Mouse (Mus musculus) small intestine, adult 2 months (tissue): ENCODE results near the gene Tgfbi. TPM values are rescaled to one million over a fixed set of nuclear protein-coding genes. Genes with fewer than 3 reads are reported as not detected.

Experiments used
- H3K27ac ChIP-seq: fragments of 200-500 bp; 2 replicates; pipeline ENCODE4 v1.5.1; 2012; ENCODE audit warnings: low read depth, low read length, control low read depth, inconsistent platforms; ENCODE audit not compliant: insufficient read depth
- H3K27me3 ChIP-seq: fragments of 200-500 bp; 2 replicates; pipeline ENCODE4 v1.6.1; 2012; ENCODE audit warnings: mild to moderate bottlenecking, moderate library complexity, low read length, inconsistent platforms; ENCODE audit not compliant: control insufficient read depth, insufficient read depth
- H3K36me3 ChIP-seq: fragments of 200-500 bp; 2 replicates; pipeline ENCODE4 v1.6.1; 2012; ENCODE audit warnings: mild to moderate bottlenecking, low read length, control low read depth, inconsistent platforms; ENCODE audit not compliant: control insufficient read depth, insufficient read depth
- H3K4me1 ChIP-seq: fragments of 200-500 bp; 2 replicates; pipeline ENCODE4 v1.6.1; 2012; ENCODE audit warnings: low read length, inconsistent platforms, mixed read lengths; ENCODE audit not compliant: control insufficient read depth, insufficient read depth, insufficient read length
- H3K4me3 ChIP-seq: fragments of 200-500 bp; 2 replicates; pipeline ENCODE4 v1.5.1; 2012; ENCODE audit warnings: low read depth, mild to moderate bottlenecking, control low read depth, inconsistent platforms, low read length, moderate library complexity
- CTCF ChIP-seq: fragments of 200-500 bp; IDR thresholded peaks from 2 replicates; pipeline ENCODE4 v1.5.1; 2012; ENCODE audit warnings: low read depth, mild to moderate bottlenecking, control low read depth, inconsistent platforms, low read length, moderate library complexity, mixed read lengths; ENCODE audit not compliant: insufficient replicate concordance, insufficient read length; ENCODE audit errors: extremely low read depth
- POLR2A ChIP-seq: fragments of 200-500 bp; IDR thresholded peaks from 2 replicates; pipeline ENCODE4 v1.6.1; 2012; ENCODE audit warnings: low read depth, mild to moderate bottlenecking, control low read depth, inconsistent platforms, low read length, moderate library complexity
- WGBS: fragments of 180-500 bp; shearing (Covaris S2); methylation state at CpG from one replicate; pipeline ENCODE4 v1.1.7; 2018; 5-methylcytosine and 5-hydroxymethylcytosine counted together
- polyA plus RNA-seq: library from polyadenylated mRNA; depleted of rRNA; stranded (reverse); fragments of >200 nt; gene quantifications from 2 replicates; pipeline ENCODE4 v1.2.3, GENCODE M21; 2012; rRNA removed

Gene Tgfbi
- 67.9 and 221 TPM in 2 replicates for polyA plus RNA-seq

GRCm38 (mm10) chr13:56609103-56609856, at the start of gene Tgfbi:
Gene Tgfbi (plus strand): TSS chr13:56609523.
- Histone ChIP-seq H3K36me3 (peaks cover 5% of the 10 kb centered on the region; the same call in 1 of the 2 replicates), H3K27me3 (no peaks in the 10 kb centered on the region), H3K27ac (peak within 1 kb of the TSS; percentile 79), H3K4me1 (peaks cover 34% of the 10 kb centered on the region), H3K4me3 (peak within 1 kb of the TSS; percentile 77)
- TF ChIP-seq POLR2A: peak; percentile 42; the same call in 1 of the 2 replicates
- TF ChIP-seq CTCF: no peak
- WGBS: under 1% methylated on average over 36 of the region's 36 CpGs

- Histone ChIP-seq H3K27me3 (no peaks in the 10 kb centered on the region), H3K27ac (no peak overlapping the region), H3K4me1 (peaks cover 15% of the 10 kb centered on the region), H3K4me3 (no peak overlapping the region), H3K36me3 (no peaks in the 10 kb centered on the region)
- WGBS: 88% methylated on average over 6 of the region's 6 CpGs
- TF ChIP-seq POLR2A (no peak), CTCF (no peak)
Observed at GRCm38 (mm10) chr13:56559841-56560370, 49.4 kb upstream of the Tgfbi start.

- Histone ChIP-seq H3K36me3 (no peaks in the 10 kb centered on the region), H3K27ac (no peak overlapping the region), H3K4me3 (no peak overlapping the region), H3K4me1 (peaks cover 10% of the 10 kb centered on the region), H3K27me3 (no peaks in the 10 kb centered on the region)
- WGBS: 43% methylated on average over 8 of the region's 8 CpGs
- TF ChIP-seq CTCF (no peak), POLR2A (no peak)
Observed at GRCm38 (mm10) chr13:56561129-56561528, 48.2 kb upstream of the Tgfbi start.

GRCm38 (mm10) chr13:56563075-56563474, 46.2 kb upstream of the Tgfbi start:
- Histone ChIP-seq H3K4me1 (peaks cover 6% of the 10 kb centered on the region), H3K36me3 (no peaks in the 10 kb centered on the region), H3K4me3 (no peak overlapping the region), H3K27ac (no peak overlapping the region), H3K27me3 (no peaks in the 10 kb centered on the region)
- WGBS: 36% methylated on average over 6 of the region's 6 CpGs
- TF ChIP-seq POLR2A: no peak
- TF ChIP-seq CTCF: peak; percentile 71; the same call in 1 of the 2 replicates

GRCm38 (mm10) chr13:56566336-56566735, 43.0 kb upstream of the Tgfbi start:
- no peak for TF ChIP-seq CTCF
- no peak for TF ChIP-seq POLR2A
- Histone ChIP-seq H3K4me1 (no peaks in the 10 kb centered on the region; the same call in 1 of the 2 replicates), H3K4me3 (no peak overlapping the region), H3K27me3 (no peaks in the 10 kb centered on the region), H3K36me3 (no peaks in the 10 kb centered on the region), H3K27ac (no peak overlapping the region)
- WGBS: 79% methylated on average over 10 of the region's 10 CpGs

GRCm38 (mm10) chr13:56571645-56572044, 37.7 kb upstream of the Tgfbi start:
- Histone ChIP-seq H3K36me3 (no peaks in the 10 kb centered on the region), H3K27me3 (no peaks in the 10 kb centered on the region), H3K27ac (no peak overlapping the region), H3K4me3 (no peak overlapping the region), H3K4me1 (no peaks in the 10 kb centered on the region)
- TF ChIP-seq CTCF: no peak
- WGBS: 50% methylated on average over 8 of the region's 8 CpGs

GRCm38 (mm10) chr13:56575074-56575473, 34.2 kb upstream of the Tgfbi start:
- TF ChIP-seq POLR2A: no peak
- no peak for TF ChIP-seq CTCF
- 80% methylated on average over 4 of the region's 4 CpGs for WGBS
- no peaks in the 10 kb centered on the region for H3K27me3 ChIP-seq
- H3K36me3 ChIP-seq: no peaks in the 10 kb centered on the region
- no peak overlapping the region for H3K4me3 ChIP-seq
- H3K27ac ChIP-seq: peak overlapping the region; percentile 31; the same call in 1 of the 2 replicates
- H3K4me1 ChIP-seq: no peaks in the 10 kb centered on the region
